Mouse (Mus musculus) adrenal gland, adult (tissue): ENCODE data around the gene Tnni3k.
A peak's percentile ranks its signal among the peaks of the same experiment; 100 is the strongest.

Experiments
- DNase-seq, 2 experiments: peaks; one replicate each; pipeline ENCODE4 v3.0.0; 2022 to 2023; ENCODE audit warnings: low spot score in 1 of 2; ENCODE audit not compliant: inconsistent age in 2 of 2

The Tnni3k gene

GRCm38 (mm10) chr3:154953088-154953487 lies 102.1 kb downstream of the Tnni3k start:
- no peak for DNase-seq

- DNase-seq: no peak
Observed at GRCm38 (mm10) chr3:154949551-154949950, 105.7 kb downstream of the Tnni3k start.

GRCm38 (mm10) chr3:154945688-154946161 lies 109.5 kb downstream of the Tnni3k start:
- DNase-seq: no peak

GRCm38 (mm10) chr3:154927757-154928156 lies 127.5 kb downstream of the Tnni3k start:
- no peak for DNase-seq

GRCm38 (mm10) chr3:154924936-154925335 lies 130.3 kb downstream of the Tnni3k start:
- DNase-seq: no peak

GRCm38 (mm10) chr3:154915566-154915965 lies 139.6 kb downstream of the Tnni3k start:
- DNase-seq: peak in 1 of 2 experiments; percentile 14

GRCm38 (mm10) chr3:154913641-154914040 lies 141.6 kb downstream of the Tnni3k start:
- no peak for DNase-seq

- peak; percentile 10 to 66 for DNase-seq
Observed at GRCm38 (mm10) chr3:154896737-154897136, 158.5 kb downstream of the Tnni3k start.

- no peak for DNase-seq
Observed at GRCm38 (mm10) chr3:154893225-154893624, 162.0 kb downstream of the Tnni3k start.

- peak; percentile 36 to 80 for DNase-seq
Observed at GRCm38 (mm10) chr3:154885452-154885851, 169.8 kb downstream of the Tnni3k start.

GRCm38 (mm10) chr3:154885048-154885447 lies 170.2 kb downstream of the Tnni3k start:
- no peak for DNase-seq

GRCm38 (mm10) chr3:154881428-154881986 lies 173.7 kb downstream of the Tnni3k start:
- no peak for DNase-seq

GRCm38 (mm10) chr3:154880536-154880939 lies 174.7 kb downstream of the Tnni3k start:
- peak in 1 of 2 experiments; percentile 75 for DNase-seq

- DNase-seq: no peak
Observed at GRCm38 (mm10) chr3:154880108-154880507, 175.1 kb downstream of the Tnni3k start.

- DNase-seq: no peak
Observed at GRCm38 (mm10) chr3:154879515-154879914, 175.7 kb downstream of the Tnni3k start.

GRCm38 (mm10) chr3:154879080-154879479 lies 176.1 kb downstream of the Tnni3k start:
- DNase-seq: no peak

GRCm38 (mm10) chr3:154868807-154869206 lies 186.4 kb downstream of the Tnni3k start:
- DNase-seq: no peak

GRCm38 (mm10) chr3:154861921-154862320 lies 193.3 kb downstream of the Tnni3k start:
- DNase-seq: no peak

- DNase-seq: no peak
Observed at GRCm38 (mm10) chr3:154859721-154860120, 195.5 kb downstream of the Tnni3k start.

- DNase-seq: no peak
Observed at GRCm38 (mm10) chr3:154853257-154853656, 201.9 kb downstream of the Tnni3k start.

- DNase-seq: no peak
Observed at GRCm38 (mm10) chr3:154852281-154852680, 202.9 kb downstream of the Tnni3k start.

- DNase-seq: no peak
Observed at GRCm38 (mm10) chr3:154842247-154842646, 213.0 kb downstream of the Tnni3k start.

GRCm38 (mm10) chr3:154841076-154841475 lies 214.1 kb downstream of the Tnni3k start:
- no peak for DNase-seq
